Mouse (Mus musculus) v-Abl transformed pro-B cells (cell line): ENCODE measurements around the gene Mettl8.

Source experiments
- in situ Hi-C, 2 experiments: fragments of 400-800 bp; cut with MboI; formaldehyde crosslinking; loops; one replicate each; pipeline ENCODE4 v1.15.1; 2025; ENCODE audit not compliant: unreplicated experiment in 2 of 2

Mettl8 gene

DNA sequence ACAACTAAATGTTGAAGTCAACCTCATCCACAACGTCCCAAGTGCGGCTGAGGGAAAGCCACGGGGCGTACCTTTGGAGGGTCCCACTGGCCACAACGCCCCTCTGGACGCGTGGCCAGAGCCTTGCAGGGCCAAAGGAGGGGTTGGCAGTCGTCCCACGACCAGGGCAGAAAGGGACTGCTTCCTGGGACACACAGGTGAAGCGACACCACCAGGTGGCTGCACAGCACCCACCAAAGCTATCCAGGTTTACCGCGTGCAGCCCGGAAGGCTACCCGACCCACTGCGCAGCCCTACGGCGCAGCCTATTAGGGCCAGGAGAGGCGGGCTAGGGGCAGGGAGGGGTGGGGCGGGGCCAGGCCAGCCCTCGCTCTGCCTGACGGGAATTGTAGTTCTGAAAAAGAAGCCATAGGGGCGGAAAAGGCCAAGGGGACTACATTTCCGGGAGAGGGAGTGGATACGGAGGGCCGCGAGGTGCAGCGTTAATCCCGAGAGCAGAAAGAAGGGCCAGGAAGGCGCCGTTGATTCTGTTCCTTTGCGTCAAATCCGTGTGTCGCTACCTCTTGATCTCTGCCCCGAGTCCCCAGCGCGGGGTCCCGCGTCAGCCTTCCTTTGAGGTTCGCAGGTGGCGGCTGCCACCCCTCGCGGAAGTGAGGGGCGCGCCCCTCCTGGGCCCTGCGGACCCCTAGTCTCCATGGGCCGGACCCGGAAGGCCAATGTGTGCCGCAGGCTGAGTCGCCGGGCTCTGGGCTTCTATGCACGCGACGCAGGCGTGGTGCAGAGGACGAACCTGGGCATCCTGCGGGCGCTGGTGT, at the start of gene Mettl8, which contains the start of gene Dcaf17:
Gene Mettl8 (minus strand): TSS at position 284 of the 815 bp plus-strand sequence.
Gene Dcaf17 (plus strand): TSS at position 29 of the 815 bp plus-strand sequence.
- in situ Hi-C loops: loop anchor here in 1 of 2 experiments (10.0 kb wide), 1 partner anchor 271 kb away; no protein-coding TSS in a partner anchor

- in situ Hi-C loops: no loop called here
These were observed 49.3 kb upstream of the Mettl8 start for GRCm38 (mm10) chr2:71104696-71105095.

GRCm38 (mm10) chr2:71103292-71103680, 47.9 kb upstream of the Mettl8 start:
- in situ Hi-C loops: no loop called here

DNA sequence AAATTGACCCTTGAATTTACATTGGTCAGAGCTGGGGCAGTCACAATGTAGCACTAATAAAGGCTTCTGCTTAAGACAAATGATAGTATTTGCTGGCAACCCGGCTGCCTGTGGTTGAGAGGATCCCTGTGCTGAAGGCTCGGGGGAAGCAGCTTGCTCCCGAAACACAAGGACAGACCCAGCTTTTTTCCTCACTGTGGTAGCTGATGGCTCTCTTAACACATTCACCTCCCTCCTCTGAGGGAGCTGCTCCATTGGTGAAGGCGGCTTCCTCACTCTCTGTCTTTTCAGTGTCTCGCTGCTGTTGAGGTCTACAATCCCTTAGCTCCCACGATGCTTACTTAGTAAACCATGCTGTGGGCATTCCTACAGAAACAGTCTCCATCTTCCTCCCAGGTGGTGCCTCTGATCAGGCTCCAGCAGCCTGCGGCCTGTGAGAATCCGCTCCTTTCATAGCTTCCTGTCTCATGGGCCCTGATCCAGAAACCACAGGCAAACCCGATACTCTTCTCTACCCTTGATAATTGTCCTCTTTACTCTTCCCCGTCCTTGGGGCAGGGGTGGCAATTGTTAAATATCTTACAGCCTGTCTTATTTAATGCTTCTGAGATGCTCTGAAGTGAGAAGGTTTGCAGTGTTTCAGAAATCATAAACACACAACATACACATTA, 47.4 kb upstream of the Mettl8 start:
- in situ Hi-C loops: no loop called here

- in situ Hi-C loops: no loop called here
These were observed 40.8 kb upstream of the Mettl8 start for GRCm38 (mm10) chr2:71096170-71096569.

DNA sequence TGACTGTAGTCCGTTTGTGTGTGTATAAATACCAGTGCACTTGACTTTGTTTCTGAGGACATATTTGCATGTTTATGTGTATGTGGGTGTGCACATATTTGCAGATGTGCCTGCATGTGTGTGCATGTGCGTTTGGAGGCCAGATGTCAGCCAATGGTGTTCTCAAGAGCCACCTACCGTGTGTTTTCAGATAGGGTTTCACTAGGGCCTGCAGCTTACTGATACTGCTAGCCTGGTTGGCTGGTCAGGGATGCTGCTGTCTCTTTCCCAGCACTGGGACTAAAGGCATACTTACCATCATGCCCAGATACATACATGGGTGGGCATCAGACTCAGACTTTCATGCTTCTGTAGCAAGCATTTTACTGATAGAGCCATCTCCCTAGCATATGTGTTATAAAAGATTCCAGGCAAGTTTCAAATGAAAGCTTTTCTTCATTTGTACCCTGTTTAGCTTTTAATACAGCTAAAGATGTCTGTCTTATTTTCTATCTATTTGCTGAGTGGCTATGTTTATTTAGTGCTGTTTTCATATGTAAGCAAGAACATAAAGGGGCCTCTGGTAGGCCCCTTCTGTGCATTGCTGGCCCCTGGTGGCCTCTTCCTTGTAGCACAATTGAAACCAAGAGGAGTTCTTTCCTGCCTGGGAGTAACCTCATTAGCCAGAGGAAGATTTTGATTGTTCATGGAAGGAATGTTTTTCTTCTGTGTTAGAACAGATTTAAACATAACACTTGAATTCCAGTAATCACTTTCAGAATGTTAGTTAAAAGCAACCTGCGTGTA, 35.5 kb upstream of the Mettl8 start:
- in situ Hi-C loops: no loop called here

GRCm38 (mm10) chr2:71089766-71090165, 34.4 kb upstream of the Mettl8 start:
- in situ Hi-C loops: no loop called here

DNA sequence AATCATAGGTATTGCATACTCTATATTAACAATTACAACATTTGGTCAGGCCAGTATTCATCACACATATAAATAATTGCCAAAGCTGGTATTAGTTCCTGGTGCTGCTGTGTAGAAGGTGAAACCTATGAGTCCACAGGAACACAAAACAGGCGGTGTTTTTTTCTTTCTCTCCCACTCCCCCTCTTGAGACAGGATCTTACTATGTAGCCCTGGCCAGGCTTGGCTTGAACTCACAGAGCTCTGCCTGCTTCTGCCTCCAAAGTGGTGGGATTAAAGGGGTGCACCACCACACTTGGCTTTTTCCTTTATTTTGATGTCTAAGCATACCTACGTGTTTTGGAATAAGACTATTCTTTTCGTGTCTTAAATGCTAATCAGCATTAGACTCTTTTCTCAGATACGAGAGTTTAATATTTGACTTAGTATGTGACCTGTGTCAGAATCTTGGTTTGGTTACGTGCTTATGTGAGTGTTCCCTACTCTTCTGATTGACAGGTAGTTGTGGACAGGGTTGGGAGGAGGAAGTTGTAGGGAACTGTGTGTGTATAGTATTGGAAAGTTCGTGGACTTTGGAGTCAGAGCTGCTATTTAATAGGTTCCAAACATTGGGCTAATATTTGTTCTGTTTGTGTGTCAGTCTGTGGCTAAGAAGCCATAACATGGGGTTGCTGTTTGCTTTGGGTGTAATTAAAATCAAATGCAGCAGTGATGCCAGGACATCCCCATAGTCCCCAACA, 28.2 kb upstream of the Mettl8 start:
- in situ Hi-C loops: no loop called here

DNA sequence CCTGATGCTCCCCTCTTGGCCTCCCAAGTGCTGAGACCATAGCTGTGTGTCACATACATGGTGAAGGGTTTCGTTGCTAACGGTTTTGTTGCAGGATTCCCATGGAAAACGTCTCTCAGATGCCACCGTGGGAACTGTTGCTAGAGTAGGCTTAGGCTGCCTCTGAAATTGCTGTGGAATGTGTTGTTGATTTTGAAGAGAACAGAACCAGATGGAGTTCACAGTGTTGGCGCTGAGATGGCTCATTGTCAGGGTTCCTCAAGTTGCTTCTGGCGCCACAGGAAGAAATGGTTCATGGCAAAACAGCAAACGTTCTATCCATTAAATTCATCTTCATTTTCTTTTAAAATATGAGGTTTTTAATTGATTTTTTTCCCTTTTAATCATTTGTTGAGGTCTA, 27.0 kb upstream of the Mettl8 start:
- in situ Hi-C loops: no loop called here

DNA sequence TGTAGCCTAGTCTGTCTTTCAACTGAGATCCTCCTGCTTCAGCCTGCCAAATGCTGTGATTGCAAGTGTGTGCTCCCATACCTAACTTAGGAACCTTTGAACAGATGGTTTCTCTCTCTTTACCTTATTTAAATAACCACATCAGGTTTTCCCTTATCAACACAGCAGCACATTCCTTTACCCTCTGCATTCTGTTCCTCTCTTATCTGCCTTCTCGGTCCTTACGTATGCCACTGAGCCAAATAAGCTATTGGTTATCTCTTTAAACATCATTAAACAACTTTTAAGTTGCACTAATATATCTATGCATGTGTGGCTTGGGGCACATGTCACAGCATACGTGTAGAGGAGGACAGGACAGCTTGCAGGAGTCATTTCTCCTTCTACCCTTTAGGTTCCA, 18.4 kb upstream of the Mettl8 start:
- in situ Hi-C loops: no loop called here

DNA sequence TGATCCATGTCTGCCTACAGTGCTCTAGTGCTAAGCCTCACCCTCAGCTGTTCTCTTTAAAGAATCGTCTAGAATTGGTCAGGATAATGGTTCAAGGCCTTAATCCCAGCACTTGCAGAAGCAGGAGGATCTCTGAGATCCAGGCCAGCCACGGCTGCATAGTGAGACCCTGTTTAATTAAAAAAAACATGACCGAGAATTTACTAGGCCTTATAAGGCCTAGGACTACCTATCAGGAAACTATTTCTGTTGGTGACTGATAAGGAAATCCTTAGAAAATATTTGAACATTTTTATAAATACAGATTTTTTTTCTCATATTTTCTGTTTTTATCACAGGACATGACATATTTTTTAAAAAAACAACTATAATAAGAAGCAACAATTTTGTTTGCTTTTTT, 17.9 kb upstream of the Mettl8 start:
- in situ Hi-C loops: no loop called here

DNA sequence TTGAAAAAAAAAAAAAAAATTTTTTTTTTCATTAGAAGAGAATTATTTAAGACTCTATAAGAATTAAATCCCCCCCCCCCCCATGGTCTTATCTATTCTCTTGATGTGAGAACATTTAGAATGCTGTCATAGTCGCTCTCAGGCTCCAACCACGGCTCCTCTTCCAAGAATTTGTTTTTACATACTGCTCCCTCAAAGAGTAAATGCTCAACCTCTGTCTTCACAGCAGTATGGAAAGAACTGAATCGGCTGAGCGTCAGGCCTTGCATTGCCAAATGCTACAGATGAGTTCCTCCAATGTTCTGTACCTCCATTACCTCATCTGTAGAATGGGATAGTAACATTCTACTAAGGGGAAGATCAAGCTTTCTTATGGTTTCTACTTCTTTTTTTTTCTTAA, 16.2 kb upstream of the Mettl8 start:
- in situ Hi-C loops: no loop called here

DNA sequence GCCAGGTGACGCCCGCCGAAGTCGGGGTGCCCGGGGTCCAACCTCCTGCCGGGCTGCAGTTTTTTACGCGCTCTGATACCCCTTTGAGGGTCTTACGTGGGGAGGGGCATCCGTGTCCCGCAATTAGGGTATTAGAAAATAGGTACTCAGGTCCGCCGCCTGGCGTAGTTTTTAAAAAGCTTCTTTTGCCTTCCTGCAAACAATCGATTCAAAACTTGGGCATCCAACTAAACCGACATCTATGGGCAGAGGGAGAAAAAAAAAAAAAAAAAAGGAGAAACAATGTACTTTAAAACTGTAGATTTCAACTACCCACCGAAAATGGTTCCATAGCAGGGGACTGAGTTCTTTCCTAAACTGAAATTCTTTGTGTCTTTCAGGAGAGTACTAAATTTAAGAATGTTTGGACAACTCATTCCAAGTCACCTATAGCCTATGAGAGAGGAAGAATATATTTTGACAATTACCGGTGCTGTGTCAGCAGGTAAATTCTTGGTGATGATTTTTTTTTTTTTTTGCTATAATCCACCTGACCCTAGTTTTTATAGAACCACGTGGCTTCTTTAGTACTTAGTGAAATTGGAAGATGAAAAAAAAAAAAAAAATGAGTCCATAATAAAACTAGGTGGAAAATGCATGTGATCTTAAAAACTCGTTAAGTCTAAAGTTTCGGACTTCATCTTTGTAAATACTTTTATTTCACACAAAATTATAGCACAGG, 892 bp upstream of the Mettl8 start:
- in situ Hi-C loops: loop anchor here in 1 of 2 experiments (10.0 kb wide), 1 partner anchor 271 kb away; no protein-coding TSS in a partner anchor

DNA sequence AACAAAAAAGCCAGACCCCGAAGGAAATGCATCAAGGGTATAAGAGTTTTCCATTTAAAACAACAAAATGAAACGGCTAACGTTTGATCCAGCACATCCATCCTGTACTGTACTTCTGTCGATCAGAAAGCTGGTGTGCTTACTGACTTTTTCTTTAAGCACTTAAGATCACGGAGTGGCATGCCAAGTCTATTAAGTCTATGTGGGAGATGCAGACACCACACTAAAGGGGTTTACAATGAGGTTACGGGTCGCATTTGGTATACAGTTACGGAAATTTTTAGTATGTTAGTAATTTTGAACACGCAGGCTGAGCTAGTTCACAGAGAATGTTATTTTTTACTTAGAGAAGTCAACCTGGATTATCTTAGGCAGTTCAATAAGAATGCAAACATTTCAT, 667 bp downstream of the Mettl8 start:
- in situ Hi-C loops: loop anchor here in 1 of 2 experiments (10.0 kb wide), 1 partner anchor 270 kb away; no protein-coding TSS in a partner anchor

GRCm38 (mm10) chr2:71050511-71050910, 4.9 kb downstream of the Mettl8 start:
- in situ Hi-C loops: loop anchor here in 1 of 2 experiments (10.0 kb wide), 1 partner anchor 266 kb away; no protein-coding TSS in a partner anchor

GRCm38 (mm10) chr2:71048896-71049295, 6.5 kb downstream of the Mettl8 start:
- in situ Hi-C loops: loop anchor here in 1 of 2 experiments (10.0 to 25.0 kb wide), 2 partner anchors 262 to 344 kb away; no protein-coding TSS in a partner anchor

GRCm38 (mm10) chr2:71046751-71047320, 8.5 kb downstream of the Mettl8 start:
- in situ Hi-C loops: loop anchor here in 1 of 2 experiments (10.0 to 25.0 kb wide), 2 partner anchors 260 to 342 kb away; no protein-coding TSS in a partner anchor

DNA sequence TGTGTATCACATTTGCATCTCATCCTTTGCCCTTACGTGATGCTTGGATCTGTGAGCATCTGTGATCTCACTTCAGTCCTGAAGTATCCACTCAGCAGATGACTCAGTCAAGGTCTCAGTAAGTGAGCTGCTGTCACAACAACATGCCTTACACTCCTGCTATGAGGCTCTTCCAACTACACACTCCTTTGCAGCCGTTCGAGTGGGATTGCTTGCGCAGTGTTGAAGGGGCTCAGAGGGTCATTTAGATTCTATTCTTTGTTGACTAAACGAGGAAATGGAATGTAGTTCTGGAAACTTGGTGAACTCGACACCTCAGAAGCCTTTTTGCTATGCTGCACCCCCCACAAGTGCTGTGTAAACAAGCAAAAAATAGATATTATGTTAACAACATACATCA, 9.2 kb downstream of the Mettl8 start:
- in situ Hi-C loops: loop anchor here in 1 of 2 experiments (10.0 to 25.0 kb wide), 2 partner anchors 259 to 341 kb away; no protein-coding TSS in a partner anchor
